Mouse (Mus musculus) embryonic facial prominence, embryonic 13.5 days (tissue): Measurements from ENCODE around the gene Cbl. TPM values are rescaled to one million over a fixed set of nuclear protein-coding genes. Genes with fewer than 3 reads are reported as not detected.

Source experiments
- ATAC-seq: fragments of 200-750 bp; cut with Nextera tagmentation; 2 replicates; pipeline ENCODE4 v1.8.0; 2017; ENCODE audit warnings: low read depth; ENCODE audit not compliant: insufficient number of reproducible peaks, insufficient read depth, low FRiP score, low TSS enrichment
- H3K27ac ChIP-seq: fragments of 300-500 bp; sonication (generic); 2 replicates; pipeline ENCODE4 v1.5.1; 2015; ENCODE audit warnings: moderate library complexity, mild to moderate bottlenecking, inconsistent platforms
- H3K27me3 ChIP-seq: fragments of 300-500 bp; sonication (generic); 2 replicates; pipeline ENCODE4 v1.6.1; 2015; ENCODE audit warnings: mild to moderate bottlenecking, inconsistent platforms
- H3K36me3 ChIP-seq: fragments of 300-500 bp; sonication (generic); 2 replicates; pipeline ENCODE4 v1.6.1; 2015; ENCODE audit warnings: mild to moderate bottlenecking, inconsistent platforms
- H3K4me1 ChIP-seq: fragments of 300-500 bp; sonication (generic); 2 replicates; pipeline ENCODE4 v1.6.1; 2015; ENCODE audit warnings: inconsistent platforms
- H3K4me2 ChIP-seq: fragments of 300-500 bp; sonication (generic); 2 replicates; pipeline ENCODE4 v1.6.1; 2015; ENCODE audit warnings: moderate library complexity, mild to moderate bottlenecking, inconsistent platforms
- H3K4me3 ChIP-seq: fragments of 300-500 bp; sonication (generic); 2 replicates; pipeline ENCODE4 v1.5.1; 2015; ENCODE audit warnings: mild to moderate bottlenecking, inconsistent platforms
- H3K9ac ChIP-seq: fragments of 300-500 bp; sonication (generic); 2 replicates; pipeline ENCODE4 v1.6.1; 2015; ENCODE audit warnings: mild to moderate bottlenecking, inconsistent platforms
- H3K9me3 ChIP-seq: fragments of 300-500 bp; sonication (generic); 2 replicates; pipeline ENCODE4 v1.6.1; 2016; ENCODE audit warnings: inconsistent platforms
- WGBS: fragments of 180-500 bp; shearing (Covaris S2); methylation state at CpG from one replicate; pipeline ENCODE4 v1.1.7; 2015; ENCODE audit warnings: mixed read lengths; 5-methylcytosine and 5-hydroxymethylcytosine counted together
- polyA plus RNA-seq: library from polyadenylated mRNA; unstranded; fragments of >200 nt; fragmentation: Nextera tagmentation; extraction: Ambion mirVana; gene quantifications from 2 replicates; pipeline ENCODE4 v1.2.1, GENCODE M21; 2015

Cbl gene
- polyA plus RNA-seq, 1 experiment from 2014 or later: 17.3 TPM

GRCm38 (mm10) chr9:44141951-44142350, 91.9 kb downstream of the Cbl start:
- no peak for ATAC-seq
- no peaks in the 10 kb centered on the region for H3K9me3 ChIP-seq
- H3K36me3 ChIP-seq: peaks cover 74% of the 10 kb centered on the region
- no peak overlapping the region for H3K9ac ChIP-seq
- no peak overlapping the region for H3K4me3 ChIP-seq
- H3K4me2 ChIP-seq: no peak overlapping the region
- H3K4me1 ChIP-seq: peaks cover 5% of the 10 kb centered on the region; the same call in 1 of the 2 replicates
- WGBS: 67% methylated on average over 5 of the region's 5 CpGs
- H3K27me3 ChIP-seq: no peaks in the 10 kb centered on the region
- H3K27ac ChIP-seq: no peak overlapping the region

GRCm38 (mm10) chr9:44137846-44138245, 96.0 kb downstream of the Cbl start:
- no peak overlapping the region for H3K4me3 ChIP-seq
- H3K27me3 ChIP-seq: peaks cover 25% of the 10 kb centered on the region
- 52% methylated on average over 4 of the region's 4 CpGs for WGBS
- H3K9ac ChIP-seq: no peak overlapping the region
- H3K4me1 ChIP-seq: peaks cover 40% of the 10 kb centered on the region
- H3K27ac ChIP-seq: no peak overlapping the region
- peaks cover 44% of the 10 kb centered on the region for H3K36me3 ChIP-seq
- no peak for ATAC-seq
- no peaks in the 10 kb centered on the region for H3K9me3 ChIP-seq
- H3K4me2 ChIP-seq: no peak overlapping the region

GRCm38 (mm10) chr9:44135731-44136411, 98.0 kb downstream of the Cbl start:
- 43% methylated on average over 7 of the region's 7 CpGs for WGBS

DNA sequence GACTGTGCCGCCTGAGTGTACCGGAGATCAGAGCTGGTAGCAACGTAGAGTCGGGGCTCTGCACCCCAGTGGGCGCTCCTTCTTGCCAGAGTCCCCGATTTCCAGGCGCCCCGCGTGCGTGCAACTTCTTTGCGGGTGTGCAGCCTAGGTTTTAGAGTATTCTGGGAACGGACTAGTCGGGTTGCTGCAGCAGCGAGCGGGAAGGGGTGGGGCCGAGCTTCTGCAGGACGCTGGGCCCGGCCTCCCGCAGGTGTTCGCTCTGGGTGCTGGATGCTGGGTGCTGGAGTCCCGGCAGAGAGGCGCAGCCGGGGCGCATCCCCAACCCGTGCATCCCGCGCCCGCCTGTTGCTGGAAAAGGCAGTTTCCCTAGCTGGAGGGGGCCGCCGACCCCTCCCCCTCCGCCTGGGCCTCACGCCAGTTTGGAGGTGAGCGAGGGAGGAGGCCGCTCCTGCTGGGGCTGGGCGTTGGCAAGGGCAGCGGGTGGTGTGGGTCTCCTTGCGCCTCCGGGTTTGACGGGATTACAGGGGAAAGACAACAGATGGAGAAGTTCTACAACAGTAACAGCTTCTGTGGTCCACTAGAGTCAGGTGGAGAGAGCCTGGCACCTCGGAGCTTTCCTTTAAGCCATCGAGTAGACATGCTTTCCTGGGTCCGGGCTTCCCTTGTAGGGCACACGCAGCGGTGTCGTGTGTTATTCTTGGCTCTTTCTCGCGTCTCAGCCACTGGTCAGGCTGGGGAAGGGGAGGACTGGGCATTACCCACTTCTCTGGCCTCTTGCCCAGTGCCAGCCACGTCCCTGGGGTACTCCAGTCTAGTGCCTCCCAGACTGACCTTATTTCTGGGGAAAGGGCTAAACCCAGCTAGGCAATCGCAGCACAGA, 98.8 kb downstream of the Cbl start:
- Histone ChIP-seq H3K9ac (peak overlapping the region; percentile 77), H3K36me3 (peaks cover 23% of the 10 kb centered on the region), H3K27ac (peak overlapping the region; percentile 68), H3K27me3 (peaks cover 43% of the 10 kb centered on the region), H3K4me1 (peaks cover 47% of the 10 kb centered on the region), H3K9me3 (no peaks in the 10 kb centered on the region), H3K4me3 (peak overlapping the region; percentile 67), H3K4me2 (peak overlapping the region; percentile 83)
- 2% methylated on average over 48 of the region's 49 CpGs for WGBS
- no peak for ATAC-seq

More at GRCm38 (mm10) chr9:44135731-44136411, 98.0 kb downstream of the Cbl start:
- Histone ChIP-seq H3K9me3 (no peaks in the 10 kb centered on the region), H3K36me3 (peaks cover 30% of the 10 kb centered on the region), H3K4me1 (peaks cover 44% of the 10 kb centered on the region), H3K27me3 (peaks cover 43% of the 10 kb centered on the region), H3K4me3 (peak overlapping the region; percentile 67), H3K4me2 (peak overlapping the region; percentile 83), H3K9ac (peak overlapping the region; percentile 77), H3K27ac (peak overlapping the region; percentile 68)
- no peak for ATAC-seq

GRCm38 (mm10) chr9:44134101-44134850, 99.6 kb downstream of the Cbl start, which contains the start of gene Mcam:
Mcam (plus strand) TSS chr9:44134469.
- H3K27ac ChIP-seq: peak within 1 kb of the TSS; percentile 68
- H3K36me3 ChIP-seq: peaks cover 15% of the 10 kb centered on the region
- ATAC-seq: peak; percentile 29; the same call in 1 of the 2 replicates
- peak within 1 kb of the TSS; percentile 77 for H3K9ac ChIP-seq
- H3K4me1 ChIP-seq: peaks cover 55% of the 10 kb centered on the region
- H3K4me3 ChIP-seq: peak within 1 kb of the TSS; percentile 67
- H3K4me2 ChIP-seq: peak within 1 kb of the TSS; percentile 83
- 1% methylated on average over 38 of the region's 55 CpGs for WGBS
- H3K9me3 ChIP-seq: no peaks in the 10 kb centered on the region
- peaks cover 43% of the 10 kb centered on the region for H3K27me3 ChIP-seq

DNA sequence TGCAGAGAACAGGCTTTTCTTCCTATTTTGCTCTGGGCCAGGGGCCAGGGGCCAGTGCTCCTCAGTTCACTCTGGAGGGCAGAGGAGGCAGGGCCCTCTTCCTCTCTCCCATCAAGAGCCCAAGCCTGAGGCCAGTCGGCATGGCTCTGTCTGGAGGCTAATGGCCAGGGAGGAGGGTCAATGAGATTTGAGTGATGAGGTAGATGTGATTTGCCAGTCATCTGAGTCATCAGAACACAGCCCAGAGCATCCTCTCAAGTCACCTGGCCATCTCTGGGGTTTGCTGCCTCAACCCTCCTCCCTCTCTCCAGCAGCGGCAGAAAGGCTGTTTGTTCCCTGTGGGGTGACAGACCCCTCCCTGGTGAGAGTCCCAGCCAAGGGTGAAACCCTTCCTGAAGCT, 100.6 kb downstream of the Cbl start:
- H3K27me3 ChIP-seq: peaks cover 43% of the 10 kb centered on the region
- peak overlapping the region; percentile 67 for H3K4me3 ChIP-seq
- H3K27ac ChIP-seq: peak overlapping the region; percentile 49; the same call in 1 of the 2 replicates
- H3K9me3 ChIP-seq: no peaks in the 10 kb centered on the region
- H3K4me1 ChIP-seq: peaks cover 58% of the 10 kb centered on the region
- 3% methylated on average over 2 of the region's 2 CpGs for WGBS
- no peak overlapping the region for H3K9ac ChIP-seq
- ATAC-seq: no peak
- H3K36me3 ChIP-seq: peaks cover 5% of the 10 kb centered on the region
- H3K4me2 ChIP-seq: peak overlapping the region; percentile 83

- no peak for ATAC-seq
- H3K9me3 ChIP-seq: no peaks in the 10 kb centered on the region
- H3K27me3 ChIP-seq: peaks cover 43% of the 10 kb centered on the region
- H3K4me2 ChIP-seq: no peak overlapping the region
- no peak overlapping the region for H3K9ac ChIP-seq
- H3K4me3 ChIP-seq: no peak overlapping the region
- no peaks in the 10 kb centered on the region; the same call in 1 of the 2 replicates for H3K36me3 ChIP-seq
- 67% methylated on average over 5 of the region's 5 CpGs for WGBS
- no peak overlapping the region for H3K27ac ChIP-seq
- H3K4me1 ChIP-seq: peaks cover 58% of the 10 kb centered on the region
Measured at GRCm38 (mm10) chr9:44132200-44132599, 101.6 kb downstream of the Cbl start.

GRCm38 (mm10) chr9:44131276-44131590, 102.6 kb downstream of the Cbl start:
- ATAC-seq: no peak
- Histone ChIP-seq H3K4me1 (peaks cover 60% of the 10 kb centered on the region), H3K4me3 (no peak overlapping the region), H3K36me3 (no peaks in the 10 kb centered on the region), H3K27ac (peak overlapping the region; percentile 69; the same call in 1 of the 2 replicates), H3K4me2 (peak overlapping the region; percentile 79; the same call in 1 of the 2 replicates), H3K9ac (no peak overlapping the region), H3K27me3 (peaks cover 39% of the 10 kb centered on the region), H3K9me3 (no peaks in the 10 kb centered on the region)
- 34% methylated on average over 7 of the region's 7 CpGs for WGBS

GRCm38 (mm10) chr9:44130581-44131275, 103.1 kb downstream of the Cbl start:
- Histone ChIP-seq H3K27ac (peak overlapping the region; percentile 73), H3K36me3 (no peaks in the 10 kb centered on the region), H3K9me3 (no peaks in the 10 kb centered on the region), H3K4me3 (peak overlapping the region; percentile 45), H3K9ac (peak overlapping the region; percentile 73; the same call in 1 of the 2 replicates), H3K27me3 (peaks cover 34% of the 10 kb centered on the region), H3K4me2 (peak overlapping the region; percentile 79), H3K4me1 (peaks cover 58% of the 10 kb centered on the region)
- ATAC-seq: peak; percentile 56; the same call in 1 of the 2 replicates
- 17% methylated on average over 17 of the region's 19 CpGs for WGBS

DNA sequence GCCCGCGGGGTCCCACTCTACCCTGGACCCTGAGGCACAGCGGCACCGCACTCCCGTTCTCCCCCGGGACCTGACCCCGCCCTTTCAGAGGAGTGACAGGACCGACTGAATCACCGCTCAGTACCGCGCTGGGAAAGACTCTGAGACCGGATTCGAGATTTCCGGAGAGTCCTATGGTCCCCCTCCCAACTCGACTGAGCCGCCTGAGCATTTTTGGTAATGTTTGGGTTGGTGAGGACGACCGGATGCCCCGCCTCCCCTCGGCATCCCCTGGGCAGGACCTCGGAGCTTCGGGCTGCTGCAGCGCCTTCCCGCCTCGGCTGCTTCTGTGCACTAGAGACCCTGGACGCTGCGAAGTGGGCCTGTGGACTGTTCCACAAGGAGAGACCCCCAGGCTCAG, 103.8 kb downstream of the Cbl start:
- no peak for ATAC-seq
- H3K9ac ChIP-seq: peak overlapping the region; percentile 73
- no peaks in the 10 kb centered on the region for H3K9me3 ChIP-seq
- WGBS: under 1% methylated on average over 27 of the region's 27 CpGs
- H3K36me3 ChIP-seq: no peaks in the 10 kb centered on the region
- H3K4me2 ChIP-seq: peak overlapping the region; percentile 79
- peaks cover 33% of the 10 kb centered on the region for H3K27me3 ChIP-seq
- peak overlapping the region; percentile 45 for H3K4me3 ChIP-seq
- H3K27ac ChIP-seq: peak overlapping the region; percentile 73
- peaks cover 56% of the 10 kb centered on the region for H3K4me1 ChIP-seq
